Mouse (Mus musculus): Measurements from ENCODE around the gene Hddc3.

DNA sequence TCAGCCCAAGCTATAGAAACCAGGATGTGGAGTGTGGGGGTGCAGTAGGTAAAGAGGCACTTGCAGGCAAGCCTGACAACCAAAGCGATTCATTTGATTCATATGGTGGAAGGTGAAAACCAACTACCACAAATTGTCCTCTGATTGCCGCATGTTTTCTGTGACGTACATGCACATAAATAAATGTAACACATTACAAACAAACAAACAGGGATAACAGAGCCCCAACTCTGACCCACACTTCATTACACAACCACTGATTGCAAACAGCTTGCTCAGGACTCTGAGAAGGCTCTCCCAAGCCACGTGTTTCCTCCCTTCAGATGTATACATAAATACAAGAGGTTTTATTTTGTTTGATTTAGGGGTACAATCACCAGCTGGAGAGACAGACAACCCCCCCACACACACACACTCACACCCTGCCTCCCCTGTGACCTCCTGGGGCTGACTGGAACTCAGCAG lies 27.1 kb downstream of the Hddc3 start:
- TF ChIP-seq POLR2A (IDR thresholded peaks at IDR 0.05; ENCODE audit: insufficient read length, low read depth) (no peak), TCF3 (IDR thresholded peaks at IDR 0.05; ENCODE audit: insufficient read length, low read depth) (no peak)

Data from myocyte (in vitro differentiated cells).